Mouse (Mus musculus): ENCODE measurements around the gene Dtnb. TPM values are rescaled to one million over a fixed set of nuclear protein-coding genes. Genes with fewer than 3 reads are reported as not detected.

The Dtnb gene
- polyA plus RNA-seq, 2 experiments = 16.4 to 17.0 TPM

DNA sequence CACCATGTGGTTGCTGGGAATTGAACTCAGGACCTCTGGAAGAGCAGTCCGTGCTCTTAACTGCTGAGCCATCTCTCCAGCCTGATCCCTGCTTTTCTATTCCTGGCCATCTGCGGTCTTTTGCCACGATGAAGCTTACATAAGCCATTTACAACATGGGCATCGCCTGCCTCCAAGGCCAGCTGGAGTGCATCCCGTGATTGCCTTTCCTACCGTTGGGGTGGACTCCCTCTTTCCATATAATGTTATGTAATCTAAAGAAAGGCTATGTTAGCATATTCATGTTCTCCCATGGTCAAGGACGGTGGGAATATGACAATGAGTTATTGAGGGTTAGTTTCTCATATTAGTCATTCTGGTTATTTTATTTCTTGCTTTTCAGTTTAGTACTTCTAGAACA, 91.2 kb downstream of the Dtnb start:
- Histone ChIP-seq H3K36me3 (replicated peaks; ENCODE audit: control insufficient read depth, insufficient read depth, low read depth) (no peaks in the 10 kb centered on the region), H3K4me2 (ENCODE audit: low read depth) (no peak overlapping the region), H3K27ac (no peak overlapping the region), H3K9me3 (ENCODE audit: control insufficient read depth, low read length) (no peaks in the 10 kb centered on the region), H3K4me3 (ENCODE audit: insufficient read depth in 1 of 2, low read depth in 2 of 2, low read length in 2 of 2) (no peak overlapping the region), H3K4me1 (replicated peaks; ENCODE audit: control insufficient read depth in 2 of 2, insufficient read depth in 2 of 2, low read length in 1 of 2) (no peaks in the 10 kb centered on the region), H3K9ac (replicated peaks) (no peak overlapping the region), H3K27me3 (ENCODE audit: control insufficient read depth, insufficient read depth, low read length) (no peaks in the 10 kb centered on the region)
- DNase-seq (ENCODE audit: low read depth in 3 of 3, low spot score in 3 of 3) (no peak), ATAC-seq (ENCODE audit: insufficient read depth) (no peak)
- no peak for TF ChIP-seq EP300 (IDR thresholded peaks at IDR 0.05; ENCODE audit: low read depth)
- no peak for TF ChIP-seq CTCF (IDR thresholded peaks at IDR 0.05; ENCODE audit: low read depth)
- 82% methylated on average over 7 of the region's 7 CpGs for WGBS (ENCODE audit: insufficient replicate concordance)

DNA sequence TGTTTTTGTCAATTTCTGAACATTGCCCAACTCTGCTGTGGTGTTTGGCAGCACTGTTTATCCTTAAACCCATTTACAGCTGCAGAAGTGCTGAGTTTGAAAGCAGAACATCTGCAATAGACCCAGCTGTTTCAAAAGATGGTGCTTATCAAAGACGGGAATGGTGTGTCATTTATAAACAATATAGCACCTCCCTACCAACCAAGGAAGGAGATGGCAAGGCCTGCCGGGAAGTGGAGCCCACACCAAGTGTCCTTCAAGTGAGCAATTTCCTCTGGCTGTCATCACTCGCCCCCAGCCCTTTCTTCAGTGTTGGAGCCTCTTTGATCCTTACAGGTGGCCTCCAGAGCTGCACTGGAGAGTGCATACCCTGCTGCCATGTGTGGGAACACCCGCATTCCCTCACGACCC, 97.8 kb downstream of the Dtnb start:
- 45% methylated on average over 5 of the region's 5 CpGs for WGBS (ENCODE audit: insufficient replicate concordance)

DNA sequence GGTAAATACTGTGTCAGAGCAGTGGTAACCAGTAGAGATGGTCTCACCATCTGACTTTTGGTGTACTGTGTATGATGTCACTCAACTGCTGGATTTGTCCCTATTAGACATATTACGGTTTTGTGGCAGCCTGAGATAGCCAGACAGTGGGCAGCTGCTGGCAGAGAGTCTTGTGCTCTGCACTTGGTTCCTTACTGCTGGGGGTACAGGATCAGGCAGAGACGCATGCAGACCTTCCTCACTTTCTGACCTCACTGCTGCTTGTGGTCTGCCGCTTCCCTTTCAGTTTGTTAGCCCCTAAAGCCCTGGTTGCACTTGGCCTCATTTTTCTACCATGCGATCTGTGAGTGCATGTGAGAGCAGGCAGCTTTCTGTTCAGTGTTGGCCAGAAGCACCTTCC, 98.9 kb downstream of the Dtnb start:
- H3K4me2 ChIP-seq (ENCODE audit: low read depth) = no peak overlapping the region
- H3K36me3 ChIP-seq (replicated peaks; ENCODE audit: control insufficient read depth, insufficient read depth, low read depth) = no peaks in the 10 kb centered on the region
- DNase-seq (ENCODE audit: low read depth in 3 of 3, low spot score in 3 of 3) (no peak), ATAC-seq (ENCODE audit: insufficient read depth) (no peak)
- 25% methylated on average over 4 of the region's 4 CpGs for WGBS (ENCODE audit: insufficient replicate concordance)
- no peaks in the 10 kb centered on the region for H3K27me3 ChIP-seq (ENCODE audit: control insufficient read depth, insufficient read depth, low read length)
- no peaks in the 10 kb centered on the region for H3K9me3 ChIP-seq (ENCODE audit: control insufficient read depth, low read length)
- no peak overlapping the region for H3K4me3 ChIP-seq (ENCODE audit: insufficient read depth in 1 of 2, low read depth in 2 of 2, low read length in 2 of 2)
- H3K4me1 ChIP-seq (replicated peaks; ENCODE audit: control insufficient read depth in 2 of 2, insufficient read depth in 2 of 2, low read length in 1 of 2) = peaks cover 0 to 6% of the 10 kb centered on the region in 2 experiments; a peak in 1 of 4 replicates
- H3K27ac ChIP-seq = no peak overlapping the region
- TF ChIP-seq CTCF (IDR thresholded peaks at IDR 0.05; ENCODE audit: low read depth) = no peak
- H3K9ac ChIP-seq (replicated peaks) = no peak overlapping the region

More for the DNA sequence above, 97.8 kb downstream of the Dtnb start:
- Histone ChIP-seq H3K9ac (replicated peaks) (no peak overlapping the region), H3K9me3 (ENCODE audit: control insufficient read depth, low read length) (no peaks in the 10 kb centered on the region), H3K27ac (no peak overlapping the region), H3K36me3 (replicated peaks; ENCODE audit: control insufficient read depth, insufficient read depth, low read depth) (no peaks in the 10 kb centered on the region), H3K27me3 (ENCODE audit: control insufficient read depth, insufficient read depth, low read length) (no peaks in the 10 kb centered on the region), H3K4me3 (ENCODE audit: insufficient read depth in 1 of 2, low read depth in 2 of 2, low read length in 2 of 2) (no peak overlapping the region), H3K4me2 (ENCODE audit: low read depth) (no peak overlapping the region), H3K4me1 (replicated peaks; ENCODE audit: control insufficient read depth in 2 of 2, insufficient read depth in 2 of 2, low read length in 1 of 2) (peaks cover 0 to 6% of the 10 kb centered on the region in 2 experiments; a peak in 1 of 4 replicates)
- DNase-seq (ENCODE audit: low read depth in 3 of 3, low spot score in 3 of 3) (no peak), ATAC-seq (ENCODE audit: insufficient read depth) (no peak)
- TF ChIP-seq CTCF (IDR thresholded peaks at IDR 0.05; ENCODE audit: low read depth) (no peak), EP300 (IDR thresholded peaks at IDR 0.05; ENCODE audit: low read depth) (no peak)

DNA sequence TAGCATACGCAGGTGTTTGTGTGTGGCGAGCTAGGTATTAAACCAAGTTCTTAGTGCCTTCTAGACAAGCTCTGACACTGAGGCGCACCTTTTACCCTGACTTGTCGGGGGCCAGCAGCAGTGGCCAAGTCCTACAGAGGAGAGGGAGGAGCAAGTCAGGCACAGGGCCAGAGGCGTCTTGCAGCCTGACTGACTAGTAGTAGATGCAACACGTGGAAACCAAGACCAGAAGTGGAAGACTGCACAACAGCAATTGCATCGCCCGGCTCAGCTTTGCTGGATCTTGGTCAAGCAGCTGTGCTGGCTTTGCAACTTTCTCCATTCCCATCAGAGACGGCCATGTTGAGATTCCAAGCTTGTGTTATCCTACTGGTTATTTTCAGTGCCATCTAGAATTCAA, 100.6 kb downstream of the Dtnb start:
- Histone ChIP-seq H3K9me3 (ENCODE audit: control insufficient read depth, low read length) (no peaks in the 10 kb centered on the region), H3K4me3 (ENCODE audit: insufficient read depth in 1 of 2, low read depth in 2 of 2, low read length in 2 of 2) (no peak overlapping the region), H3K4me2 (ENCODE audit: low read depth) (no peak overlapping the region), H3K9ac (replicated peaks) (no peak overlapping the region), H3K27me3 (ENCODE audit: control insufficient read depth, insufficient read depth, low read length) (no peaks in the 10 kb centered on the region), H3K27ac (no peak overlapping the region), H3K4me1 (replicated peaks; ENCODE audit: control insufficient read depth in 2 of 2, insufficient read depth in 2 of 2, low read length in 1 of 2) (peaks cover 0 to 6% of the 10 kb centered on the region in 2 experiments; a peak in 1 of 4 replicates), H3K36me3 (replicated peaks; ENCODE audit: control insufficient read depth, insufficient read depth, low read depth) (no peaks in the 10 kb centered on the region)
- no peak for ATAC-seq (ENCODE audit: insufficient read depth)
- no peak for TF ChIP-seq EP300 (IDR thresholded peaks at IDR 0.05; ENCODE audit: low read depth)
- TF ChIP-seq CTCF (IDR thresholded peaks at IDR 0.05; ENCODE audit: low read depth) = no peak
- no peak for DNase-seq (ENCODE audit: low read depth in 3 of 3, low spot score in 3 of 3)
- WGBS (ENCODE audit: insufficient replicate concordance) = 70% methylated on average over 9 of the region's 9 CpGs

DNA sequence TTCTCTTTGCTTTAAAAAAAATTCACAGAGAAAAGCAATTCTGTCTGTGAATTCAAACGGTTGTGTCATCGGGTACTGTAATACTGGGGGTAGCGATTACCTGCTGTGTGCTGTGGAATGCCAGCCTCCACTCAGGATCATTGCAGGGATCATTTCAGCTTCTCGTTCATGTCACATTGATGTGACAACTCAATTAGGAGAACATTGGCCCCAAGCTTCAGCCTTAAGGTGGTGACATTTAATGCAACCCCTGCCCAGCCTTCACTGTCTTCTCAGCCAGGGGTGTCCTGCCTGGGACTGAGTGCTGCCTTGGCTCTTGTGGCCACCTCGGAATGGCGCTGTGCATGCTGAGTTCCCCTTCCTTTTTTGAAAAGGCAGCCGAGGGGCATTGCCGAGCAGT, 101.7 kb downstream of the Dtnb start:
- no peaks in the 10 kb centered on the region for H3K27me3 ChIP-seq (ENCODE audit: control insufficient read depth, insufficient read depth, low read length)
- no peak overlapping the region for H3K27ac ChIP-seq
- H3K4me1 ChIP-seq (replicated peaks; ENCODE audit: control insufficient read depth in 2 of 2, insufficient read depth in 2 of 2, low read length in 1 of 2) = peaks cover 0 to 6% of the 10 kb centered on the region in 2 experiments; a peak in 1 of 4 replicates
- no peaks in the 10 kb centered on the region for H3K9me3 ChIP-seq (ENCODE audit: control insufficient read depth, low read length)
- H3K9ac ChIP-seq (replicated peaks) = no peak overlapping the region
- no peak overlapping the region for H3K4me2 ChIP-seq (ENCODE audit: low read depth)
- ATAC-seq (ENCODE audit: insufficient read depth) (no peak), DNase-seq (ENCODE audit: low read depth in 3 of 3, low spot score in 3 of 3) (no peak)
- H3K36me3 ChIP-seq (replicated peaks; ENCODE audit: control insufficient read depth, insufficient read depth, low read depth) = no peaks in the 10 kb centered on the region
- H3K4me3 ChIP-seq (ENCODE audit: insufficient read depth in 1 of 2, low read depth in 2 of 2, low read length in 2 of 2) = no peak overlapping the region
- WGBS (ENCODE audit: insufficient replicate concordance) = 63% methylated on average over 8 of the region's 8 CpGs
- no peak for TF ChIP-seq CTCF (IDR thresholded peaks at IDR 0.05; ENCODE audit: low read depth)
- TF ChIP-seq EP300 (IDR thresholded peaks at IDR 0.05; ENCODE audit: low read depth) = no peak

All from liver, embryonic 14.5 days (tissue).